Comparison of ENCODE assay signal across 26 mouse cellular contexts in genomic region chr12:64857709-64858108, GRCm38 (mm10). TPM values are rescaled to one million over a fixed set of nuclear protein-coding genes. Genes with fewer than 3 reads are reported as not detected.
DNase-seq lines count a peak whose midpoint lies in the region; ATAC-seq and TF ChIP-seq lines count a peak whose summit lies in the region.
"Had no signal": no experiment of that assay in that cellular context is flagged by ENCODE, and none has a peak within 500 bp of the region (broad histone marks: within the 10 kb centered on the region; RNA-seq: fewer than 3 reads in every experiment).

No protein-coding gene starts in this region.

- no peak overlapping the region; the same call in 1 of the 2 replicates for H3K27ac ChIP-seq in forebrain, postnatal 0 days (ENCODE audit: low read depth, low read length)
- no peak overlapping the region for H3K27ac ChIP-seq in forebrain, embryonic 10.5 days
- H3K27ac ChIP-seq: embryonic facial prominence, embryonic 12.5 days; embryonic facial prominence, embryonic 15.5 days; forebrain, embryonic 12.5 days; forebrain, embryonic 15.5 days; heart, embryonic 15.5 days; hindbrain, embryonic 10.5 days; hindbrain, embryonic 13.5 days had no signal

- no peaks in the 10 kb centered on the region for H3K36me3 ChIP-seq in forebrain, postnatal 0 days (ENCODE audit: insufficient read depth)
- no peaks in the 10 kb centered on the region for H3K36me3 ChIP-seq in forebrain, embryonic 10.5 days (replicated peaks)
- H3K36me3 ChIP-seq: embryonic facial prominence, embryonic 12.5 days; embryonic facial prominence, embryonic 15.5 days; forebrain, embryonic 12.5 days; forebrain, embryonic 15.5 days; heart, embryonic 12.5 days; heart, embryonic 15.5 days; hindbrain, embryonic 10.5 days; hindbrain, embryonic 13.5 days had no signal

- peak; percentile 9 for DNase-seq in forebrain, postnatal 0 days
- no peak for DNase-seq in forebrain, embryonic 10.5 days (ENCODE audit: extremely low spot score, low spot score)
- peak; percentile 16 to 71 for DNase-seq in layer of hippocampus, adult 18-20 months (ENCODE audit: low spot score in 2 of 2)
- DNase-seq in layer of hippocampus, postnatal 25 days (ENCODE audit: extremely low spot score in 1 of 2, low spot score in 1 of 2): no peak
- DNase-seq in brain, adult 2 months (ENCODE audit: low read depth, low spot score): peak; percentile 29
- DNase-seq in telencephalon, adult 2 months (ENCODE audit: low read depth, low spot score): peak; percentile 34
- DNase-seq in lung, postnatal 36 days: no peak
- DNase-seq: adrenal gland, adult 8-10 months; adrenal gland, postnatal 25 days; cerebellum, adult 18-20 months; cerebellum, adult 9-10 months; cerebellum, postnatal 14 days; gastrocnemius, postnatal 25 days; heart, adult 18-20 months; heart, postnatal 10 days; heart, postnatal 36 days had no signal

- H3K4me3 ChIP-seq in forebrain, postnatal 0 days (ENCODE audit: low read depth, low read length): no peak overlapping the region
- no peak overlapping the region for H3K4me3 ChIP-seq in forebrain, embryonic 10.5 days
- H3K4me3 ChIP-seq: embryonic facial prominence, embryonic 12.5 days; embryonic facial prominence, embryonic 15.5 days; forebrain, embryonic 12.5 days; forebrain, embryonic 15.5 days; heart, embryonic 12.5 days; heart, embryonic 15.5 days; hindbrain, embryonic 10.5 days; hindbrain, embryonic 13.5 days had no signal

- 0 out of 2 replicates have a peak, but pooled peaks cover 7% of the 10 kb centered on the region for H3K9me3 ChIP-seq in forebrain, postnatal 0 days (ENCODE audit: low read length)
- peaks cover 6% of the 10 kb centered on the region; the same call in 1 of the 2 replicates for H3K9me3 ChIP-seq in forebrain, embryonic 10.5 days
- H3K9me3 ChIP-seq: embryonic facial prominence, embryonic 12.5 days; embryonic facial prominence, embryonic 15.5 days; forebrain, embryonic 15.5 days; heart, embryonic 12.5 days; heart, embryonic 15.5 days had no signal

- no peaks in the 10 kb centered on the region for H3K27me3 ChIP-seq in forebrain, postnatal 0 days (ENCODE audit: insufficient read depth, low read length)
- no peaks in the 10 kb centered on the region for H3K27me3 ChIP-seq in forebrain, embryonic 10.5 days (ENCODE audit: poor library complexity, severe bottlenecking)
- H3K27me3 ChIP-seq: embryonic facial prominence, embryonic 12.5 days; embryonic facial prominence, embryonic 15.5 days; forebrain, embryonic 12.5 days; forebrain, embryonic 15.5 days; heart, embryonic 12.5 days; heart, embryonic 15.5 days; hindbrain, embryonic 13.5 days had no signal

- H3K4me2 ChIP-seq in forebrain, postnatal 0 days (ENCODE audit: low read depth): no peak overlapping the region
- H3K4me2 ChIP-seq: embryonic facial prominence, embryonic 12.5 days; embryonic facial prominence, embryonic 15.5 days; forebrain, embryonic 12.5 days; forebrain, embryonic 15.5 days; heart, embryonic 12.5 days; heart, embryonic 15.5 days; hindbrain, embryonic 13.5 days had no signal

- no peak overlapping the region for H3K9ac ChIP-seq in forebrain, postnatal 0 days
- H3K9ac ChIP-seq: embryonic facial prominence, embryonic 12.5 days; embryonic facial prominence, embryonic 15.5 days; forebrain, embryonic 12.5 days; forebrain, embryonic 15.5 days; heart, embryonic 12.5 days; heart, embryonic 15.5 days; hindbrain, embryonic 13.5 days had no signal

- ATAC-seq in forebrain, postnatal 0 days: peak; percentile 48; the same call in 1 of the 2 replicates
- ATAC-seq: activated CD4-positive, CD25-positive, alpha-beta regulatory T cell, adult 4 months; forebrain, embryonic 15.5 days; hindbrain, embryonic 16.5 days had no signal

- TF ChIP-seq CTCF in forebrain, postnatal 0 days (IDR thresholded peaks at IDR 0.05; ENCODE audit: low read depth): no peak

- no peaks in the 10 kb centered on the region for H3K4me1 ChIP-seq in forebrain, postnatal 0 days (ENCODE audit: insufficient read depth)
- no peaks in the 10 kb centered on the region for H3K4me1 ChIP-seq in forebrain, embryonic 10.5 days
- H3K4me1 ChIP-seq: embryonic facial prominence, embryonic 12.5 days; embryonic facial prominence, embryonic 15.5 days; forebrain, embryonic 12.5 days; forebrain, embryonic 15.5 days; heart, embryonic 12.5 days; heart, embryonic 15.5 days; hindbrain, embryonic 10.5 days; hindbrain, embryonic 13.5 days had no signal

RNA-seq across cellular contexts. Expression of gene Gm527, which starts 60.0 kb away (rescaled TPM):
- 12.2 and 24.8 TPM in 2 replicates for total RNA-seq in forebrain, postnatal 0 days (2014; rRNA removed)
- 1.6 and 2.1 TPM in 2 replicates for polyA plus RNA-seq in forebrain, postnatal 0 days (2015; fragmentation: Nextera tagmentation; extraction: Ambion mirVana)
- 1.1 and 1.4 TPM in 2 replicates for polyA plus RNA-seq in forebrain, embryonic 10.5 days (2016; fragmentation: Nextera tagmentation; extraction: Ambion mirVana)
- 10 to 100 TPM; 13.8 to 15.1 TPM for total RNA-seq in layer of hippocampus, adult 18-20 months (2021)
- 10 to 100 TPM; 11.9 to 14.5 TPM for total RNA-seq in layer of hippocampus, postnatal 25 days (2021)

Comparison
In these comparisons a context has a peak if more than half of its experiments do, and no peak if none do; other contexts are left out.
1. DNase-seq: peak in forebrain, postnatal 0 days (single experiment), layer of hippocampus, adult 18-20 months (2 of 2), brain, adult 2 months (single experiment) and telencephalon, adult 2 months (single experiment); none in forebrain, embryonic 10.5 days (single experiment), layer of hippocampus, postnatal 25 days (0 of 2) and lung, postnatal 36 days (single experiment).